Mouse (Mus musculus): ENCODE results near the gene Trim17. TPM values are rescaled to one million over a fixed set of nuclear protein-coding genes. Genes with fewer than 3 reads are reported as not detected.

Gene Trim17
- total RNA-seq (2014; fragmentation: Nextera tagmentation) (not detected in 2 replicates), total RNA-seq (2017) (not detected in 2 replicates)

- peak; percentile 85 for ATAC-seq (replicated peaks; ENCODE audit: low FRiP score, low TSS enrichment, poor library complexity, severe bottlenecking)
Measured at GRCm38 (mm10) chr11:58954420-58955142, at the start of gene Trim17, which contains the start of gene Hist3h2a. Gene Trim17 (plus strand): TSS chr11:58954685. Gene Hist3h2a (plus strand): TSS chr11:58954685.

- peak; percentile 38 for ATAC-seq (replicated peaks; ENCODE audit: low FRiP score, low TSS enrichment, poor library complexity, severe bottlenecking)
Measured at GRCm38 (mm10) chr11:58904838-58905237, 49.6 kb upstream of the Trim17 start.

- ATAC-seq (replicated peaks; ENCODE audit: low FRiP score, low TSS enrichment, poor library complexity, severe bottlenecking): 0 out of 2 replicates have a peak, but pooled peaks have one; percentile 21
Measured at GRCm38 (mm10) chr11:58913776-58914175, 40.7 kb upstream of the Trim17 start.

GRCm38 (mm10) chr11:58914461-58915028 is 39.9 kb upstream of the Trim17 start:
- no peak for ATAC-seq (replicated peaks; ENCODE audit: low FRiP score, low TSS enrichment, poor library complexity, severe bottlenecking)

- peak; percentile 60 for ATAC-seq (replicated peaks; ENCODE audit: low FRiP score, low TSS enrichment, poor library complexity, severe bottlenecking)
Measured at GRCm38 (mm10) chr11:58916879-58917744, 37.4 kb upstream of the Trim17 start.

- ATAC-seq (replicated peaks; ENCODE audit: low FRiP score, low TSS enrichment, poor library complexity, severe bottlenecking): peak; percentile 83
Measured at GRCm38 (mm10) chr11:58917745-58918366, 36.6 kb upstream of the Trim17 start, which contains the start of gene Btnl10. Gene Btnl10 (plus strand): TSS chr11:58917908.

- ATAC-seq (replicated peaks; ENCODE audit: low FRiP score, low TSS enrichment, poor library complexity, severe bottlenecking): no peak
Measured at GRCm38 (mm10) chr11:58918759-58919158, 35.7 kb upstream of the Trim17 start.

- no peak for ATAC-seq (replicated peaks; ENCODE audit: low FRiP score, low TSS enrichment, poor library complexity, severe bottlenecking)
Measured at GRCm38 (mm10) chr11:58922420-58922819, 32.1 kb upstream of the Trim17 start.

GRCm38 (mm10) chr11:58926651-58927050 is 27.8 kb upstream of the Trim17 start:
- ATAC-seq (replicated peaks; ENCODE audit: low FRiP score, low TSS enrichment, poor library complexity, severe bottlenecking): no peak

GRCm38 (mm10) chr11:58927053-58927452 is 27.4 kb upstream of the Trim17 start:
- no peak for ATAC-seq (replicated peaks; ENCODE audit: low FRiP score, low TSS enrichment, poor library complexity, severe bottlenecking)

- peak; percentile 75 for ATAC-seq (replicated peaks; ENCODE audit: low FRiP score, low TSS enrichment, poor library complexity, severe bottlenecking)
Measured at GRCm38 (mm10) chr11:58927790-58928651, 26.5 kb upstream of the Trim17 start.

- ATAC-seq (replicated peaks; ENCODE audit: low FRiP score, low TSS enrichment, poor library complexity, severe bottlenecking): no peak
Measured at GRCm38 (mm10) chr11:58929055-58929454, 25.4 kb upstream of the Trim17 start.

GRCm38 (mm10) chr11:58929641-58930040 is 24.8 kb upstream of the Trim17 start:
- ATAC-seq (replicated peaks; ENCODE audit: low FRiP score, low TSS enrichment, poor library complexity, severe bottlenecking): no peak

- no peak for ATAC-seq (replicated peaks; ENCODE audit: low FRiP score, low TSS enrichment, poor library complexity, severe bottlenecking)
Measured at GRCm38 (mm10) chr11:58930254-58930653, 24.2 kb upstream of the Trim17 start.

- 0 out of 2 replicates have a peak, but pooled peaks have one; percentile 20 for ATAC-seq (replicated peaks; ENCODE audit: low FRiP score, low TSS enrichment, poor library complexity, severe bottlenecking)
Measured at GRCm38 (mm10) chr11:58931576-58931975, 22.9 kb upstream of the Trim17 start.

- peak; percentile 27; the same call in 1 of the 2 replicates for ATAC-seq (replicated peaks; ENCODE audit: low FRiP score, low TSS enrichment, poor library complexity, severe bottlenecking)
Measured at GRCm38 (mm10) chr11:58937909-58938308, 16.6 kb upstream of the Trim17 start.

- ATAC-seq (replicated peaks; ENCODE audit: low FRiP score, low TSS enrichment, poor library complexity, severe bottlenecking): peak; percentile 86
Measured at GRCm38 (mm10) chr11:58938322-58939087, 16.0 kb upstream of the Trim17 start, which contains the start of gene Rnf187. Gene Rnf187 (minus strand): TSS chr11:58938916.

GRCm38 (mm10) chr11:58939088-58939439 is 15.4 kb upstream of the Trim17 start:
- ATAC-seq (replicated peaks; ENCODE audit: low FRiP score, low TSS enrichment, poor library complexity, severe bottlenecking): no peak
